Mouse (Mus musculus) liver, embryonic 15.5 days (tissue): ENCODE results near the gene Gabrd. TPM values are rescaled to one million over a fixed set of nuclear protein-coding genes. Genes with fewer than 3 reads are reported as not detected.

Source experiments
- ATAC-seq: fragments of 200-750 bp; cut with Nextera tagmentation; 2 replicates; pipeline ENCODE4 v1.8.0; 2017; ENCODE audit warnings: moderate number of reproducible peaks, mild to moderate bottlenecking, moderate library complexity; ENCODE audit not compliant: insufficient read depth
- H3K27ac ChIP-seq: fragments of 300-500 bp; sonication (generic); replicated peaks from 2 replicates; pipeline ENCODE4 v1.5.1; 2015; ENCODE audit warnings: mild to moderate bottlenecking, inconsistent platforms
- H3K27me3 ChIP-seq: fragments of 300-500 bp; sonication (generic); 2 replicates; pipeline ENCODE4 v1.6.1; 2015; ENCODE audit warnings: mild to moderate bottlenecking, inconsistent platforms
- H3K36me3 ChIP-seq: fragments of 300-500 bp; sonication (generic); replicated peaks from 2 replicates; pipeline ENCODE4 v1.6.1; 2015; ENCODE audit warnings: moderate library complexity, mild to moderate bottlenecking, inconsistent platforms
- H3K4me1 ChIP-seq: fragments of 300-500 bp; sonication (generic); replicated peaks from 2 replicates; pipeline ENCODE4 v1.6.1; 2015; ENCODE audit warnings: inconsistent platforms
- H3K4me2 ChIP-seq: fragments of 300-500 bp; sonication (generic); 2 replicates; pipeline ENCODE4 v1.6.1; 2015; ENCODE audit warnings: moderate library complexity, mild to moderate bottlenecking, inconsistent platforms
- H3K4me3 ChIP-seq: fragments of 300-500 bp; sonication (generic); replicated peaks from 2 replicates; pipeline ENCODE4 v1.5.1; 2015; ENCODE audit warnings: mild to moderate bottlenecking, inconsistent platforms
- H3K9ac ChIP-seq: fragments of 300-500 bp; sonication (generic); 2 replicates; pipeline ENCODE4 v1.6.1; 2015; ENCODE audit warnings: moderate library complexity, mild to moderate bottlenecking, inconsistent platforms
- H3K9me3 ChIP-seq: fragments of 300-500 bp; sonication (generic); replicated peaks from 2 replicates; pipeline ENCODE4 v1.6.1; 2016; ENCODE audit warnings: inconsistent platforms
- WGBS: fragments of 180-500 bp; shearing (Covaris S2); methylation state at CpG from one replicate; pipeline ENCODE4 v1.1.7; 2015; ENCODE audit warnings: mixed read lengths; ENCODE audit not compliant: insufficient replicate concordance; 5-methylcytosine and 5-hydroxymethylcytosine counted together
- polyA plus RNA-seq: library from polyadenylated mRNA; unstranded; fragments of >200 nt; fragmentation: Nextera tagmentation; extraction: Ambion mirVana; gene quantifications from 2 replicates; pipeline ENCODE4 v1.2.1, GENCODE M21; 2015

Gene Gabrd
- polyA plus RNA-seq, 1 experiment from 2014 or later = not detected

DNA sequence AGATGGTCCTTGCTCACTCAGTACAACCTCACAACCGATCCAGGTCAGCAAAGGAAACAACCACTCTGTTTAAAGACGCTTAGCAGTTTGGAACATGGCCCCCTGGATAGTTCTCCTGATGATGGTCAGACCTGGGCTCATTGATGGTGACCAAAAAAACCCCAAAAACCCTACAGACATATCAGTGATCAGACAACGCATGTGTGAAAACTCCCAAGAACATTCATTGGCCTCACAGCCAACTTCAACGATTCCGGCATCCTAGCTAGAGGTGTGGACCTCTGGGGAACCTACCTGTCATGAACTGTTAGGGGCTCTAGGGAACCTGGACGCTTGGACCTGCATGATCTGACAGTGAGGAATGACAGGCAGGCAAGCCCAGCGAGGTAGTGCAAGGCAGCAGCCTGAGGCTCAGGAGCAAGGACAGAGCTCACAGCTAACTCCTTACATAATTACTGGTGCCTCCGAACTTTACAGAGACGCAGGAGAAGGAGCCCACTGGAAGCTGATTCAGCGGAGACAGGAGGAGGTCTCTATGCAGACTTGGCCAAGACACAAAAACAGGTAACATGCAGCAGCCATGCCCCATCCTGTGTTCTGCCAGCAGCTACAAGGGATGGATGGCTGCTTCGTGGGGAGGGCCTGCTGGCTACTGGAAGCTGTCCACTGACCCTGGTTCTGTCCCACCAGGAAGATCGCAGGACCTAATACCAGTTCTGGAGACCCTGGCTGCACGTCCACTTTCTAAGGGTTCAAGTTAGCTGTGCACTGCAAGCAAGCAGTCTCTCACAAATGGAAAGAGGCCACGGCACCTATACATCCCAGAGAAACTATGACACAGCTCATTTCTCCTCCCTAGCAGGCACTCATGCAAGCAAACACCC, 54.3 kb downstream of the Gabrd start:
- Histone ChIP-seq H3K9ac (no peak overlapping the region), H3K4me1 (no peaks in the 10 kb centered on the region), H3K9me3 (no peaks in the 10 kb centered on the region), H3K36me3 (no peaks in the 10 kb centered on the region), H3K27ac (no peak overlapping the region), H3K4me3 (no peak overlapping the region), H3K27me3 (peaks cover 46% of the 10 kb centered on the region), H3K4me2 (no peak overlapping the region)
- 56% methylated on average over 14 of the region's 14 CpGs for WGBS
- ATAC-seq = no peak

DNA sequence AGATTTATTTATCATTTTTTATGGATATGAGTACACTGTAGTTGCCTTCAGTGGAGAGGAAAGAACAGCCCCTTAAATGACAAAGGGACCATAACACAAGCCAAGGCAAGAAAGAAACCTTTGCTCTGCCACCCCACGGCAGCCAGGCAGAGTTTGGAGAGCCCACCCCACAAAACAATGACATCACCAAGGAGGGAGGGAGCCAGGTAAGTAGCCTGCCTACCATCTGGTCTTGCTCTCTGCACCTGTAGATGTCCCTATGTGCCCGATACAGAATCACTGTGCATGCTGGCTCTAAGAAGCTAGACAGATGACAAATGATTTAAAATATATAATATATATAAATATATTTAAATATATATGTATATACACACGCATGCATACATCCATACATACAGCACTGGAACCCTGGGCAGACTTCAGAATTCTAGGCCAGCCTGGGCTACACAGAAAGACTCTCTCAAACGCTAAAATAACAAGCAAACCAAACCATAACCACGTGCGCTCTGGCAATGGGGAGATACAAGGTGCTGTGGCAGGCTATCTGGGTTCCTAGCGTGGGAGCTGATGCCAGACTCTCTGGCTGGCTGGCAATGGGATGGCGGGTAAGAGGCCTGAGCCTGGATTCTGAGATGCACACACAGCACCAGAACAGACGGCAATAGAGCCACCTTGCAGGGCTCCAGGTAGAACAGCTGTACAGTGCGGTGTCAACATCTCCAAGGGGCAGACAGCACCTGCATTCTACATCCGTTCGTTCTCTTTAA, 61.4 kb downstream of the Gabrd start:
- no peak overlapping the region for H3K4me3 ChIP-seq
- no peak for ATAC-seq
- 69% methylated on average over 12 of the region's 12 CpGs for WGBS

More for the DNA sequence above, 61.4 kb downstream of the Gabrd start:
- Histone ChIP-seq H3K4me1 (no peaks in the 10 kb centered on the region), H3K4me2 (no peak overlapping the region), H3K27me3 (no peaks in the 10 kb centered on the region; the same call in 1 of the 2 replicates), H3K9me3 (no peaks in the 10 kb centered on the region), H3K9ac (no peak overlapping the region), H3K36me3 (no peaks in the 10 kb centered on the region), H3K27ac (no peak overlapping the region)

Other genes with a start within 250 kb of the Gabrd start
- 2.1 and 2.6 TPM in 2 replicates for gene Ski, start 175.5 kb downstream of the Gabrd start, polyA plus RNA-seq
- 18.2 and 19.7 TPM in 2 replicates for gene Faap20, start 148.3 kb downstream of the Gabrd start, polyA plus RNA-seq
- gene Prkcz, start 36.8 kb downstream of the Gabrd start, polyA plus RNA-seq = 2.4 and 4.3 TPM in 2 replicates
- 0.07 and 0.14 TPM in 2 replicates for gene Cfap74, start 11.1 kb upstream of the Gabrd start, polyA plus RNA-seq
- 0.50 TPM in 1 of 2 replicates, not detected in the other for gene Tmem52, start 71.0 kb upstream of the Gabrd start, polyA plus RNA-seq
- gene Gnb1, start 93.2 kb upstream of the Gabrd start, polyA plus RNA-seq = 100 and 106 TPM in 2 replicates
- 46.9 and 51.4 TPM in 2 replicates for gene Nadk, start 164.3 kb upstream of the Gabrd start, polyA plus RNA-seq
- 5.4 and 5.9 TPM in 2 replicates for gene Slc35e2, start 203.3 kb upstream of the Gabrd start, polyA plus RNA-seq
- 18.6 and 19.9 TPM in 2 replicates for gene Cdk11b, start 226.7 kb upstream of the Gabrd start, polyA plus RNA-seq
- gene Gm10563, start 247.3 kb upstream of the Gabrd start, polyA plus RNA-seq = not detected in 2 replicates